Mouse (Mus musculus): ENCODE measurements at regions not wholly inside any gene's neighbourhood (a gene's known extent, or its start where the extent isn't known, plus 50 kb on each side); places are given as distances from the start of the nearest gene placed in this dataset.

- no peak for DNase-seq
These were observed 180.8 kb downstream of the Stim2 start for GRCm38 (mm10) chr5:54178966-54179547.

GRCm38 (mm10) chr5:54180192-54180611 lies 181.9 kb downstream of the Stim2 start:
- peak; percentile 83 for DNase-seq

GRCm38 (mm10) chr5:54180640-54181326 lies 182.5 kb downstream of the Stim2 start:
- no peak for DNase-seq

GRCm38 (mm10) chr5:54181327-54181863 lies 183.1 kb downstream of the Stim2 start:
- DNase-seq, result no peak

GRCm38 (mm10) chr5:54182754-54183153 lies 184.5 kb downstream of the Stim2 start:
- DNase-seq, result no peak

GRCm38 (mm10) chr5:54185662-54186061 lies 187.4 kb downstream of the Stim2 start:
- DNase-seq, result no peak

GRCm38 (mm10) chr5:54186076-54186676 lies 187.9 kb downstream of the Stim2 start:
- DNase-seq, result peak; percentile 32

- DNase-seq, result peak; percentile 30
These were observed 193.4 kb downstream of the Stim2 start for GRCm38 (mm10) chr5:54191688-54192087.

GRCm38 (mm10) chr5:54194846-54195245 lies 196.5 kb downstream of the Stim2 start:
- DNase-seq, result no peak

- DNase-seq, result peak; percentile 16
These were observed 201.7 kb downstream of the Stim2 start for GRCm38 (mm10) chr5:54200032-54200431.

GRCm38 (mm10) chr5:54200587-54200986 lies 202.3 kb downstream of the Stim2 start:
- no peak for DNase-seq

GRCm38 (mm10) chr5:54211457-54211856 lies 213.2 kb downstream of the Stim2 start:
- no peak for DNase-seq

- no peak for DNase-seq
These were observed 213.8 kb downstream of the Stim2 start for GRCm38 (mm10) chr5:54212038-54212589.

GRCm38 (mm10) chr5:54225031-54225430 lies 226.7 kb downstream of the Stim2 start:
- DNase-seq, result no peak

GRCm38 (mm10) chr5:54234580-54234979 lies 236.3 kb downstream of the Stim2 start:
- DNase-seq, result no peak

- no peak for DNase-seq
These were observed 236.9 kb downstream of the Stim2 start for GRCm38 (mm10) chr5:54235226-54235625.

GRCm38 (mm10) chr5:54237226-54237625 lies 238.9 kb downstream of the Stim2 start:
- no peak for DNase-seq

GRCm38 (mm10) chr5:54238646-54239167 lies 240.4 kb downstream of the Stim2 start:
- DNase-seq, result no peak

- DNase-seq, result no peak
These were observed 241.3 kb downstream of the Stim2 start for GRCm38 (mm10) chr5:54239586-54239985.

GRCm38 (mm10) chr5:54241169-54241917 lies 243.0 kb downstream of the Stim2 start:
- no peak for DNase-seq

GRCm38 (mm10) chr5:54242126-54242525 lies 243.8 kb downstream of the Stim2 start:
- no peak for DNase-seq

GRCm38 (mm10) chr5:54252038-54252437 lies 253.7 kb downstream of the Stim2 start:
- DNase-seq, result no peak

GRCm38 (mm10) chr5:54254005-54254404 lies 255.7 kb downstream of the Stim2 start:
- no peak for DNase-seq
